Mouse (Mus musculus) c-Kit-negative CD71-positive TER-119-positive erythroid progenitor cells, embryonic 14.5 days (primary cell): ENCODE data around the gene Lamtor1.

Source experiments
- DNase-seq: peaks from one replicate; pipeline ENCODE4 v3.0.0-alpha.2; 2013; ENCODE audit warnings: low read depth, low spot score

Gene Lamtor1

DNA sequence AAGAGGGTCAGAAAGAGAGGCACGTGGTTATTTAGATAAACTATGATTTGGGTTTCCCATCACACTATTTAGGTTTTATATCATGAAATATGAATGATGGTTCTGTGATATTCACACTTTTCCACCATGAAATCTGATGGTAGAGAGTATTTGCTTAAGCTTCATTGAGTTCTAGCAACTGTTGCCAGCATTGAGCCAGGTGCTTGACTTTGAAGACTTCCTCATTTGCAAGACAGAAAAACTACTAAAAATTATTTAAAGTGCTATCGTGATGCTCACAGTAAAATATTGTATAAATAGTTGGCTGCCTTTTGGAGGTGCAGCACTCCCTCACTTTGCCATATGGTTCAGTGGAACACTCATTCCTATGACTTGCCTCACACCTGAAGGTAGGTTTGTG lies 49.6 kb downstream of the Lamtor1 start:
- no peak for DNase-seq

DNA sequence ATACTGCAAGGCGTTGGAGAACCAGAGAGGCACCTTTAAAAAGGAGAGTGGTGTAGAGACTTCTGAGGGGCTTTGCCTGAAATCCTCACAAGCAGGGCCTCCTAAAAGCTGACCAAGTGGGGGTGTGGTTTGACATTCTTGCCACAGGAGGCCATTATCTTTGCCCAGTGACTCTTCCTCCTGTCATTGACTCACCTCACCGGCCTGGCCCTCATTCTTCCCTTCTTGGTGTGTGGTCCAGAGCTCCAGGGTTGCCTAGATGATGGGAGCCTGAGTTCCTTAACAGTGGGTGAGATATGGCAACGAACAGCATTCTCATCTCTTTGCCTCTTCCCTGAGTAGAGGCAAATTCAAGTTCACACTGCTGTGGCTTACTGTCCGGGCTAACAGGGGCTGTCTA lies 50.2 kb downstream of the Lamtor1 start:
- no peak for DNase-seq

DNA sequence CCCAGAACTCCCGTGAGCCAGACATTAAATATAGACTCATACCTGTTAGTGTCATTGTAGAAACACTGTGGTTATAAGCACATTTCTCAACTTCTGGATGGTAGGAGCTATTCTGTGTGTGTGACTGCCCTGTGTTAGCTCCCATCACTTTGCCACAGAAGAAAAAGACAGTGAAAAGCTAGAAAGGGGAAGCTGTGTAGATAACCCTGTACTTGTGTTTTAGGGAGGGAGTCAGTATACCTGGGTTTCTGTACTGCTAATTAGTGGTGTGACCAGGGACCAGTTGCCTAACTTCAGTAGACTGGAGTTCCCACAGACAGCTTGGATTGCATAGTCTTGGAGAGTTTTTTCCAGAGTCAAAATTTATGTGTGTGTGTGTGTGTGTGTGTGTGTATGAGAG lies 50.8 kb downstream of the Lamtor1 start:
- no peak for DNase-seq

DNA sequence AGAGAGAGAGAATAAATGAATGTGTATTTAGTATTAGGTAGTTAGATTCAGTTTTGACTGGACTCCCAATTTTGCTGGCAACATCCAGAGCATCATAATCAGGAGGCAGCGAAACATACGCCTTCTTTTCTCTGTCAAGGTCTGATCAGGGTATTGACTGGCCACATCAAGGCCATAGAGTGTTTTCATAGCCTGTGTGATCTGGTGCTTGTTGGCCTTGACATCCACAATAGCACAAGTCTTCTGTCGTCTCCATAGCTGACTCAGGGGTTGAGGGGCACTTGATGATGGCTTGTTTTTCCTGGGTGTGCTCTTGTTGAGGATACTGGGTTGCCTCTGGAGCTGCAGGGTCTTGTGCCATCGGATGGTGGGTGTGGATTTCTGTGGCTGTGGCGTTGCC lies 51.2 kb downstream of the Lamtor1 start:
- no peak for DNase-seq

DNA sequence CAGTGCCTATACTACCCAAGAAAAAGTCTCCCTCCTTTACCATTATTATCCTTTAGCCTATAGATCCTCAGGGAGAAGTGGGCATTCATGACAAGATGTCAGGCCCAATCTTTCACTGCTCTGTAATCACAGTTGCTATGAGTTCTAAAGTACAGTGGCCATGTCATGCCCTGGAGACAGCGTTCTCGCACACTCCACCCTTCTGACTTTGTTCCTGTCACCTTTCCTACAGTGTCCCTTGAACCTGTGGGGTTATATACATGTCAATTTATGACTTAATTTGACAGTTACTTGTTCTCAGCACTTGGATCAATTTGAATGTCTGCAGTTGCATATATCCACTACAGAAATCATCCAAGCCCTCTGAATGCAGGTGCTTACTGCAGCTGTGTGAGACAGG lies 57.1 kb downstream of the Lamtor1 start:
- DNase-seq: no peak

DNA sequence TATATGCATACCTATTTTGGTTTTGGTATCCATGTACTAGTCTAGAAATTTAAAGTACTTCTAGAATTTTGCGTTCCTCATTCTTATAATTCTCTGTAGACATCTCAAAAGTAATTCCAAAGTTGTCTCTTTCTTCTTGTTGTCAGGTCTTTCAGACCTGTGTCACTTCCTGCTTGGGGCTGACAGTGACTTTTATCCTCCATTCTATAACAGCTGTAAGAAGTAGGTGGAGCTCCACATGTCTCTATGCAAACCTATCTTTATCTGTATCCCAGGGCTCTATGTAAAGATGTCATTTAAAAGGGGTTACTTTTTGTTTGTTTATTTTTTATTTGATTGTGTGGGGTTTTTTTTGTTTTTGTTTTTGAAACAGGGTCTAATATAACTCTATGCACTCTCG lies 57.9 kb downstream of the Lamtor1 start:
- no peak for DNase-seq

DNA sequence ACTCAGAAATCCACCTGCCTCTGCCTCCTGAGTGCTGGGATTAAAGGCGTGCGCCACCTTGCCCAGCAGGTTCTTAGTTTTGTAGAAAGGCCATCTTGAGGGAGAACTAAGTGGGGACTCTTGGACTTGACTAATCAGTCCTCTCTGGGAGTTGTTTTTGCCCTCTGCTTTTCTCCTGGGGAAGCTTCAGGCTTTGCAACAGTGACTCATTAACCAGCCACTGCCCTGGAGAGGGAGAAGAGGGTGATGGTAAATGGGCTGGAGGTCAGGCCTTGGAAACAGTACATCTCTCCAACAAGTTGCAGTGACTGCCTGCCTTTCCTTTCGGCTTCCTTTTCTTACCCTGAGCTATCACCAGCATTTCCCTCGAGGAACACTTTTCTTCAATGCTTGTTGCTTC lies 58.8 kb downstream of the Lamtor1 start:
- DNase-seq: no peak

DNA sequence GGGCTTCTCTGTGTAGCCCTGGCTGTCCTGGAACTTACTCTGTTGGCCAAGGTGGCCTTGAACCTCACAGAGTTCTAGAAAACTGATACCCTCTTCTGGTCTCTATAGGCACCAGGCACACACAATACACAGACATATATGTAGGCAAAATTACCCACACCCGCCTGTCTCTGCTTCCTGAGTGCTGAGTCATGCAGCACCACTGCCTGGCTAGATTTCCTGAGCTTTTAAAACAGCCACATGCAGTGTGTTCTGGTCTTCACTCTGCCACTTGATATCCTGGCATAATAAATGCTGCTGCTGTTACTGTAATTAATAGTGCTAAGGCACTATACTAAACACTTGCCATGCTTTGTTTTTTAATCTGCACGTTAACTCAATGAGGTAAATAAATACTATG lies 59.9 kb downstream of the Lamtor1 start:
- peak; percentile 52 for DNase-seq

DNA sequence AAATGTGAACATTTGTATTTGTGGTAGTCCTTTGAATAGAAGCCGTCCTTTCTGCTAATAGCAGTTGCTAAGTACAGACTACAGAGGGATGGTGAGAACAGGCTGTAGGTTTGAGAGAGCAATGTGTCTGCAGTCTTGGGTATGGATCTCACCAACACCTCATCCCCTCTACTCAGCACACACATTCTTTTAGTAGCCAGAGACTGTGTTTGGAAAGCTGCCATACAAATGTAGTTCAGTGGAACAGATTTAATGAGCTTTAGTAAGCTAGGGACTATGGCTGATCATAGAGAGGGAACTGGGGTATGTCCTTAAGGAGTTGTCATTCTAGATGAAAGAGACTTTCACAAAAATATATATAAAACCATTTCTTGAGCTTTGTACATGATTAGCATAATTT lies 61.6 kb downstream of the Lamtor1 start:
- DNase-seq: no peak

DNA sequence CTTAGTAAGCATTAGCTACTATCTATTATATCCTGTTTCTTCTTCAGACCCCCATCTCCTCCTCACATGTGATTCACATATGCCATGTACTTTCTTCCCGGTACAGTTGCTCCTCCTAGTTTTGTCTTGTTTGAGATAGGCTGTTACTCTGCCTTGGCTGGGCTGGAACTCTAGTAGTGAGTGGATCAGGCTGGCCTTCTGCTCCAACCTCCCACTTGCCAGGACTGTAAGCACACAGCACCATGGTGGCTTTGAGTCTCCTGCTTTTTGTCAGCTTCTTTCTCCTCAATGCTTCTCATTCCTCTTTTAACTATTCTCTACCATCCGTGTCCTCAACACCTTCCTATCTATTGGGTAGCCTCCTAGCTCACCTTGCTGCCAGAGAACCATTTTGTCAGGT lies 63.0 kb downstream of the Lamtor1 start:
- no peak for DNase-seq

DNA sequence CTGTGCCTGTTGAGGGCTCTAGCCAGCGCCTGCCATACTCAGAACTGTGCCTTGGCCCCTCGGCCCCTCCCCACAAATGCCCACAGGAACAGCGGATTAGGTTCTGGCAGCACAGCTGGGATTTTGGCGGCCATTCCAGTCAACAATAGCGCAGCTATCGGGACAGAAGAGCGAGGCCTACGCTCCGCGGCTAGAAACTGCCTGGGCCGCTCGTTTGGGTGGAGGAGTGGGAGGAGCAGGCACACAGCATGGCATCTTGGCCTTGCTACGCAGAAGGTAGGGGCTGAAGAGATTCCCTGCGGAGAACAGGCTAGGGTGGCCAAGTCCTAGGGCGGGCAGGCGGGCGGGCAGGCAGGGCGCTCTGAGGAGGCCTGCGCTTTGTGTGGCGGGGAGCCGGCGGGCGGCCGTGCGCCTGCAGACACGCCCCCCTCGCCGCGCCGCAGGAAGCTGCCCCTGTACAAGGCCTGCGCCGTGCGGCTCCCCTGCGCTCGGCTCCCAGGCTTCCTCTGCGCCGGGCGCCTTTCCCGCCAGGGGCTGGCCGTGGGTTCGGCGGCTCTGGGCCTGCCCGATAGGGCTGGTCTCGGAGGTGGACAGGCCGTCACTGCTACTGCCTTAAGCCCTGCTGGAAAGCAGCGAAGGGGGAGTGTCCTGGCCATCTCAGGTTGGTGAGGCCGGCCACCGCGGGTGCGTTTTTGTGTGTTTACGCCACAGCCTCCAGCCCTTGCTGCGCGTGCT lies 64.2 kb downstream of the Lamtor1 start:
- DNase-seq: peak; percentile 31

DNA sequence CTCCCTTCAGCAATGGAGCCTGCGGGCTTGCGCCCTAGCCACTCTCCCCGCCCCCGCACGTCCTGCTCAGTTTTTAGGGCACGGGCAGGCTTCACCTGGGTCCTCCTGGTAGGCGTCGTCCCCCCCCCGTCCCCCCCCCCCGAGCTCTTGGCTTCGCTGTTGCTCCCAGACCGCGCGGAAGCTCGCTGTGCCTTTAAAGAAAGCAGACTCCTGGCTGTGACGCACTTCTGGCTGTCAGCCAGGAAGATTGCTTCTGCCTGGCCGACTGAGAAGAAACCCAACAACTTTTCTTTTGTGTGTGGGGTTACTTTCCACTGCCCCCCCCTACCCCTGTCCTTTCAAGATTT lies 64.7 kb downstream of the Lamtor1 start:
- DNase-seq: no peak

DNA sequence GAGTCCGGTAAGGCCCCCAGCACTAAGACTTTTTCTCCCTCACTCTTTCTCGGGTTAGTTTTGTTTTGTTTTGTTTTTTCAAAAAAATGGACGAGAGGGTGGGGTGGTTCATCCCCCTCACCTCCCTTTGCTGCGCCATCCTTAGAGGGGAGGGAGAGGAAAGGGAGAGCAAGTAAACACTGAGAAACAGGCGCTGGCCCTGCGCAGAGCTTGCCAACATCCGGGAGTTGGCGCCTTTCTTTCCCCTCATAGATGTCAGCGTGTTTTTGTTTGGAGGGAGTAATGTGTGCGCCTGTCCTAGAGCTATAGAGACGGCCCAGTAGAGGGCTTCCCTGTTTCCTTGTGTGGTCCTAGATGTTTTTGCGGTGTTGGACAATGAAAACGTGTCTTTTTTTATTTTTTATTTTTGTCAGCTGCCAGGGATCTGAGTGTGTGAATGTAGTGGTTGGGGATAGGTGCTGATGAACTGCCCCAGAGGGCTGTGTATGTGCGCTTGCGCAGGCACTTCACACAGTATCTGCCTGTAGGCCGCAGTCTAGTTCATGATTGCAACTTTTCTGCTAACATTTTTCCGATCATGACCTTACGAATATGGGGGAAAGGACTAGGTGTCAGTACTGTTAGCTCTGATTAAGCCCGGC lies 65.2 kb downstream of the Lamtor1 start:
- DNase-seq: no peak

DNA sequence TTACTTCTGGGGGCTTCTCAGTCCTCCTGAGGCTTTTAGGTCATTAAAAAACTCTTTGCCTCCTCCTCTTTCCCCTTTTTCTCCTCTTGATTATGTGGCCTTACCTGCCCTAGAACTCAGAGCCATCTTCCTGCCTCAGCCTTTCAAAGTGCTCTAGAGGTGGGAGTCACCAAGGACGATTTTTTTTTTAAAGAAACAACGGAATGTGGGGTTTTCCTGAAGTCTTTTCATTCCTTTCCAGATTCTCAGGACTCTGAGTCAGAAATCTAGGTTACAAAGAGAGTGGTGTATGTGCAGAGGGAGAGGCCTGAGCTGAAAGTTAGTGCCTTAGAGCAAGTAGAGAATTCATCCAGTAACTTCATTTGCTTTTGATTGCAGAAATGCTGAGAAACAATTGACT lies 66.0 kb downstream of the Lamtor1 start:
- DNase-seq: no peak

DNA sequence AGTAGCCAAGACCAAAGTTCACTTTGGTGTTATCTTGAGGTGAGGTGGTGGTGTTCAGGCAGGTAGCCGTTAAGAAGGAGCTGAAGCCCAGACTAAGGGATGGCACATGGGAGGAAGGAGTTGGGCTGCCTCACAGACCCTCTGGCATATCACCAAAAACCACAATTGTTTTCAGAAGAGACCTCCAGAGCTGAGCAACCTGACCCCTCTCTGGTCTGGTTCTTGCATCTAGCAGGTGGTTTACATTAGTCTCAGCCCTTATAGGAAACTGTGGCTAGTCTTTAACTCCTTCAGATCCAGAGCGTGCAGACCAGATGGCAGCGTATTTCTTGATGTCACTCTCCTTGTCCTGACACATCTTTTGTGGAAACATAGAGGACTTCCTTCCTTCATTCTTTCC lies 68.0 kb downstream of the Lamtor1 start:
- DNase-seq: no peak

DNA sequence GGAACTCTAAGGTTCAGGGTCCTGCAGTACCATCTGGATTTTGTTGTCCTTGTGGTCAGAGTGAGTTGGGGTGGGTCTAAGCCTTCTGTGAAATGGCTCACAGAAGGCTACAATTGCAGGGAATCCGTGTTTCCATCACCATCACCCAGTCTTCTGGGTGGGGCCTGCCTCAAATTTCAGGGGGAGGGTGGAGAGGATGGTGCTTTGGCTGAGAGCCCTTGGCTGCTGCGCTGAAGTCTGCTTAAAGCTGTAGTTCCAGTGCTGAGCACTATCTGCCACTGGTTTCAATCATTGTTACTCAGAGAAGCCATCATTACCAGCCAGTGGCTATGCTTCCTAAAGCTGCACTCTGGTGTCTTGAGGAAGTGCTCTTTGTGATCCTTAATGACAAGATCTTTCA lies 68.8 kb downstream of the Lamtor1 start:
- no peak for DNase-seq
